9 mouse cellular contexts compared by ENCODE assay signal in genomic region chr10:63692039-63692438, GRCm38 (mm10).
DNase-seq lines count a peak whose midpoint lies in the region; ATAC-seq and TF ChIP-seq lines count a peak whose summit lies in the region.
"Had no signal": no experiment of that assay in that cellular context is flagged by ENCODE, and none has a peak within 500 bp of the region (broad histone marks: within the 10 kb centered on the region; RNA-seq: fewer than 3 reads in every experiment).

No protein-coding gene starts in this region.

- no peak overlapping the region for H3K4me3 ChIP-seq in heart, adult 2 months
- no peak overlapping the region for H3K4me3 ChIP-seq in forebrain, embryonic 15.5 days
- H3K4me3 ChIP-seq: limb, embryonic 12.5 days had no signal

- no peaks in the 10 kb centered on the region; the same call in 1 of the 2 replicates for H3K36me3 ChIP-seq in heart, adult 2 months (ENCODE audit: control insufficient read depth, insufficient read depth, low read length)
- no peaks in the 10 kb centered on the region for H3K36me3 ChIP-seq in forebrain, embryonic 15.5 days
- H3K36me3 ChIP-seq: limb, embryonic 12.5 days had no signal

- H3K27me3 ChIP-seq in heart, adult 2 months (ENCODE audit: control insufficient read depth, insufficient read depth, low read length) = no peaks in the 10 kb centered on the region
- H3K27me3 ChIP-seq in forebrain, embryonic 15.5 days = no peaks in the 10 kb centered on the region
- H3K27me3 ChIP-seq: limb, embryonic 12.5 days had no signal

- H3K4me1 ChIP-seq in heart, adult 2 months (ENCODE audit: control insufficient read depth, insufficient read depth, low read length) = no peaks in the 10 kb centered on the region
- no peaks in the 10 kb centered on the region for H3K4me1 ChIP-seq in forebrain, embryonic 15.5 days
- H3K4me1 ChIP-seq: limb, embryonic 12.5 days had no signal

- no peaks in the 10 kb centered on the region for H3K79me2 ChIP-seq in heart, adult 2 months (replicated peaks; ENCODE audit: control insufficient read depth, insufficient read depth, low read length)

- TF ChIP-seq CTCF in heart, adult 2 months (IDR thresholded peaks at IDR 0.05) = peak; percentile 50

- 0 out of 2 replicates have a peak, but pooled peaks have one; percentile 29 for ATAC-seq in forebrain, embryonic 15.5 days (replicated peaks)

- TF ChIP-seq POLR2A in heart, adult 2 months (IDR thresholded peaks at IDR 0.05; ENCODE audit: insufficient read depth, low read depth, low read length) = no peak

- intact Hi-C loops in heart, adult 2 months (cut with DNase I) = no loop called here
- intact Hi-C loops in left cerebral cortex, postnatal 36 days (cut with DNase I) = no loop called here

- no peak for DNase-seq in heart, adult 2 months
- DNase-seq in heart, adult 8-10 months (ENCODE audit: low spot score) = no peak
- DNase-seq in thymus, postnatal 25 days = peak; percentile 2
- no peak for DNase-seq in thymus, postnatal 14 days
- DNase-seq in mesoderm, embryonic 11.5 days (ENCODE audit: low read depth, low spot score) = peak; percentile 50
- DNase-seq in spleen, postnatal 14 days (ENCODE audit: low spot score in 2 of 2) = no peak
- DNase-seq in left cerebral cortex, postnatal 36 days (ENCODE audit: low spot score in 2 of 2) = no peak

- no peaks in the 10 kb centered on the region for H3K9me3 ChIP-seq in forebrain, embryonic 15.5 days

- no peak overlapping the region for H3K27ac ChIP-seq in heart, adult 2 months
- no peak overlapping the region for H3K27ac ChIP-seq in forebrain, embryonic 15.5 days (replicated peaks)
- H3K27ac ChIP-seq: limb, embryonic 12.5 days had no signal

- 64% methylated on average over 3 of the region's 3 CpGs for WGBS in heart, adult 2 months
- 50% methylated on average over 3 of the region's 3 CpGs for WGBS in forebrain, embryonic 15.5 days

- no peak for TF ChIP-seq EP300 in heart, adult 2 months (IDR thresholded peaks at IDR 0.05; ENCODE audit: insufficient read depth, low read depth, low read length)

- no peak overlapping the region for H3K4me2 ChIP-seq in forebrain, embryonic 15.5 days (replicated peaks)
- H3K4me2 ChIP-seq: limb, embryonic 12.5 days had no signal

- no peak overlapping the region for H3K9ac ChIP-seq in heart, adult 2 months (ENCODE audit: low read depth, low read length)
- H3K9ac ChIP-seq in forebrain, embryonic 15.5 days (replicated peaks) = no peak overlapping the region
- H3K9ac ChIP-seq: limb, embryonic 12.5 days had no signal

Comparison
In these comparisons a context has a peak if more than half of its experiments do, and no peak if none do; other contexts are left out.
1. DNase-seq: peak in thymus, postnatal 25 days (single experiment) and mesoderm, embryonic 11.5 days (single experiment); none in heart, adult 2 months (0 of 2), heart, adult 8-10 months (single experiment), thymus, postnatal 14 days (single experiment), spleen, postnatal 14 days (0 of 2) and left cerebral cortex, postnatal 36 days (0 of 2).